8 mouse cellular contexts compared by ENCODE assay signal in genomic region chr8:128684609-128685506, GRCm38 (mm10). TPM values are rescaled to one million over a fixed set of nuclear protein-coding genes. Genes with fewer than 3 reads are reported as not detected.
DNase-seq lines count a peak whose midpoint lies in the region; ATAC-seq and TF ChIP-seq lines count a peak whose summit lies in the region.

No protein-coding gene starts in this region.

- H3K36me3 ChIP-seq in limb, embryonic 15.5 days: no peaks in the 10 kb centered on the region

- H3K27me3 ChIP-seq in limb, embryonic 15.5 days: no peaks in the 10 kb centered on the region

- ATAC-seq in erythroid progenitor cell, adult 5-6 weeks (replicated peaks; ENCODE audit: low FRiP score, poor library complexity, severe bottlenecking): peak; percentile 78
- no peak; the same call in 1 of the 2 replicates for ATAC-seq in limb, embryonic 15.5 days (ENCODE audit: insufficient number of reproducible peaks, low FRiP score, low TSS enrichment, low read depth)

- 16% methylated on average over 25 of the region's 25 CpGs for WGBS in bone marrow, adult 2 months
- 9% methylated on average over 25 of the region's 25 CpGs for WGBS in limb, embryonic 15.5 days

- no peak for TF ChIP-seq CTCF in left cerebral cortex, adult 2 months (IDR thresholded peaks at IDR 0.05)
- no peak for TF ChIP-seq CTCF in bone marrow, adult 2 months (IDR thresholded peaks at IDR 0.05; ENCODE audit: control insufficient read depth, insufficient read depth, low read length)

- intact Hi-C loops in left cerebral cortex, adult 2 months (cut with DNase I): loop anchor here (2.0 kb wide), 1 partner anchor 32 kb away; no protein-coding TSS in a partner anchor
- intact Hi-C loops in left cerebral cortex, postnatal 36 days (cut with DNase I): loop anchor here (2.0 kb wide), 1 partner anchor 24 kb away; no protein-coding TSS in a partner anchor

- TF ChIP-seq POLR2A in bone marrow, adult 2 months (IDR thresholded peaks at IDR 0.05; ENCODE audit: borderline replicate concordance, control insufficient read depth, low read depth, low read length): no peak; the same call in 1 of the 2 replicates

- no peaks in the 10 kb centered on the region for H3K9me3 ChIP-seq in limb, embryonic 15.5 days

- H3K4me2 ChIP-seq in limb, embryonic 15.5 days: peak overlapping the region; percentile 58

- H3K4me1 ChIP-seq in bone marrow, adult 2 months (ENCODE audit: control insufficient read depth, insufficient read depth, low read length): no peaks in the 10 kb centered on the region; the same call in 1 of the 2 replicates
- H3K4me1 ChIP-seq in limb, embryonic 15.5 days: peaks cover 18% of the 10 kb centered on the region

- peak overlapping the region; percentile 99 for H3K27ac ChIP-seq in left cerebral cortex, adult 2 months
- H3K27ac ChIP-seq in bone marrow, adult 2 months (ENCODE audit: control insufficient read depth, insufficient read depth, low read depth, low read length, poor library complexity): peak overlapping the region; percentile 95
- peak overlapping the region; percentile 99 for H3K27ac ChIP-seq in limb, embryonic 15.5 days

- peak overlapping the region; percentile 95 for H3K9ac ChIP-seq in limb, embryonic 15.5 days

- no peak for DNase-seq in left cerebral cortex, adult 2 months (ENCODE audit: extremely low spot score in 1 of 2, low spot score in 2 of 2)
- DNase-seq in left cerebral cortex, postnatal 36 days (ENCODE audit: low spot score in 2 of 2): no peak
- DNase-seq in skeletal muscle tissue, adult 2 months (ENCODE audit: low read depth, low spot score): peak; percentile 19
- DNase-seq in ovary, postnatal 10 days (ENCODE audit: low spot score): no peak
- DNase-seq in right cerebral cortex, postnatal 4 days: no peak

- H3K4me3 ChIP-seq in left cerebral cortex, adult 2 months: peak overlapping the region; percentile 96
- peak overlapping the region; percentile 73 for H3K4me3 ChIP-seq in bone marrow, adult 2 months (replicated peaks; ENCODE audit: control insufficient read depth, low read depth, low read length)
- H3K4me3 ChIP-seq in limb, embryonic 15.5 days: peak overlapping the region; percentile 88

RNA-seq across cellular contexts. Expression of gene Itgb1, which starts 0.6 kb away (rescaled TPM):
- total RNA-seq in left cerebral cortex, adult 2 months (2021): 10 to 100 TPM; 44.6 to 48.3 TPM
- total RNA-seq in left cerebral cortex, postnatal 36 days (2021): 10 to 100 TPM; 49.4 to 51.1 TPM
- 49.9 and 69.5 TPM in 2 replicates for polyA plus RNA-seq in bone marrow, adult 2 months (2011; ENCODE audit: insufficient read depth, insufficient read length, low replicate concordance, missing spikeins)
- total RNA-seq in erythroid progenitor cell, adult 5-6 weeks (2015; ENCODE audit: low replicate concordance): 81.3 and 84.0 TPM in 2 replicates
- 111 and 145 TPM in 2 replicates for total RNA-seq in erythroid progenitor cell, adult 5-6 weeks (2017; ENCODE audit: low replicate concordance)
- polyA plus RNA-seq in limb, embryonic 15.5 days (2015; fragmentation: Nextera tagmentation; extraction: Ambion mirVana): 269 TPM in 2 replicates
